Mouse (Mus musculus) stomach, adult 2 months (tissue): Measurements from ENCODE around the gene Ska2. TPM values are rescaled to one million over a fixed set of nuclear protein-coding genes. Genes with fewer than 3 reads are reported as not detected.

Experiments
- polyA plus RNA-seq: library from polyadenylated mRNA; depleted of rRNA; stranded (reverse); fragments of >200 nt; gene quantifications from 2 replicates; pipeline ENCODE4 v1.2.3, GENCODE M21; 2012; rRNA removed

The Ska2 gene
- 0.70 and 0.73 TPM in 2 replicates for polyA plus RNA-seq

DNA sequence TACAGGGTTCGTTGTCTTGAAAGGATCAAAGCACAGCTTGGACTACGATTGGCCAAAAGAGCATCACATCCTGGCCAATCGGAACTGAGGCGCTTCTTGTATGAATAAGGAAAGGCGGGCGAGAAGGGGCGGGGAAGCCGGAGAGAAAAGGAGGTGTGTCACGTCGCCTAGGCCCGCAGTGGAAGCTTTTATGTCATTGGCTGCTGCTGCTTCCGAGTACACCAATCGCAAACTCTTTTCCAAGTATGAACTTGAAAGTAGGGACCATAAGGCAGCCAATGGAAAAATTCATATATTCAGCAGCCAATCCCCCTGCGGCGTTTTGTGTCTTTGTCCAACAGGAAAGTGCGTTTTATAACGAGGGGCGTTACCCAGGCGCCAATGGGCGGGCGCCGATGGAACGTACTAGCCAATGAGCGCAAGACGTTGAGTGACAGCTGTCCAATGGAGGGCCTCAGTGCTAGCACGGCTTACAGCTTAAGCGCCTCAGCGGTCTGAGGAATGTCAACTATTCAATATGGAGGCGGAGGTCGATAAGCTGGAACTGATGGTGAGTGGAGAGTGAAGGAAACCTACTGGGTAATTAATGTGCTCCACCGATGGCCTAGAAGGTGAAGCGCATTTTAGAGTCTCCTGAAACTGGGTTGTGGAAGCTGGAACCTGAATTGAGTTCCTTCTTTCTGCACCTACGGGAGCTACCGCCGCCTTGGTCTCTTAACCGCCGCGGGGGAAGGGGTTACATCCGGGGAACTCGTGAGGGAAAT lies at the start of gene Ska2:
TSS of gene Ska2 (plus strand) at position 480 of the 764 bp plus-strand sequence.

DNA sequence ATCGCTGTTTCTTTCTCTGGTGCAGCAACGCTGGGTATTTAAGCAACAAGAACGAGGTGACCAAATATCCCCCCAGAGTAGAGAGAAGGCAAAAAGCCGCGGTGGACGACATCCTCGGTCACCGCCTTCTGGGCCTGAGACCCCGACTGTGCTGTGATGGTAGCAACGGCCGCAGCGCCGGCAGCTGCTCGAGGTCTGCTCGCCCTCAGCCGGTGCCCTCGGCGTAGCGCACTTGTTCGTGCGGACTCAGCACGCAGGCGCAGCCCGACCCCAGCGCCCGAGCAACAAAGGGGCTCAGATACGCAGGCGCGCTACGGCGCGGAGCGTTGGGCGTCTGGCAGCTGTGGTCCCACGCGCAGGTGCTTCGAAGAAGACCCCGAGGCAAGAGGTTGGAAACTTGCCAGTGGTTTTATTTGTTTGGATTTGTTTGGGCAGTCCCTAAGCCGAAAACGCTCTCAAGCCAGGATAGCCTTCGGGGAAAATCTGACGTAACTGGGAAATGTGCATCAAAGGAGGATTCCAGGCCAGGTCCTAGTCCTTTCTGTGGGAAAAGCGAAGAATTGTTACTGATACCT lies 35.1 kb upstream of the Ska2 start, which contains the start of gene Gdpd1:
TSS of gene Gdpd1 (minus strand) at position 197 of the 575 bp plus-strand sequence.

DNA sequence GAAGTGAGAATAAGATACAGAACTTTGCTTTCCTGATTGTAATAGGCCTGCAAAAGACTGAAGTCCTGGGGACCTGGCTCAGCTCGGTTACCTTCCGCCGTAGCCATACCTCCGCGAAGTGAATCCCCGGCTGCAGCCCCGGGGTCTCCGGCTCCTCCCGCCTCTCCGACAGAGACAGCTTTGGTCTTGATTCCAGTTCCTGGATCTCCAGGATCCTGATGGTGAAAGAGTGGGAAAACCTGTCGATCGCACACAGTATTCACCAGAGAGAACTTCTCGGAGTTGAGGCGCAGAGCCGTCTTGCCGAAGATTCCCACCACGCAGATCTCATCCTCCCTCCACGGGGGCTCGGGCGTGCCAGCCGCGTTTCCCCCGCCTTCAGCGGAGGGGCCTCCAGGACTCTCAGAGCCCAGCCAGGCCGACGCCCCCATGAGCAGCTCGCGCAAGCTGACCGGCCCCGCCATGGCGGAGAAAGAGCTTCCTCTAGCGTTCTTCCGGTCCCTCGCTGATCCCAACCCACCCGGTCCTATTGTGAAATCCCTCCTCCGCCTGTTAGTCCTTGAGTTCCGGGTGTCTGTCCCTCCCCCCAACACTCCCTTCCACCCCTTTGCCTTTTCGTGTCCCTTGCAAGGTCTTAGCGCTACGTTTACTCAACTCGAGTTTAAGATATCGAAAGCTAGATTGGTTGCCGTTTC lies 22.6 kb upstream of the Ska2 start, which contains the start of gene Smg8:
TSS of gene Smg8 (minus strand) at position 485 of the 695 bp plus-strand sequence.

DNA sequence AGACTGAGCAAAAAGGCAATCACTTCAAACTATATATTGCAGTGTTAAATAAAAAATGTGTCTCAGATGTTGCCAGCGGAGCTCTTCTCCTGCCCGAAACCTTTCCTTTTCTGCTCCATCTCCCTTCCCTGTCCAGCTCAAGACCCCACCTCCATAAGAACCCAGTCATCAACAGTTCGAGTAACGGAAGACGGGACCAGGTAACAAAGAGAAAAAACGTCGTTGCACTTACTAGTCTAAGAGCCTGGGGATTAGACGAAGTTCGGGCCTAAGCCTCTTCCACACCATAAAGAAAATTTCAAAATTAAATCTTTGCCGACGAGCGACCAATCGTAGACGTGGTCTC lies 652 bp upstream of the Ska2 start, which contains the start of gene Prr11:
TSS of gene Prr11 (minus strand) at position 300 of the 346 bp plus-strand sequence.

DNA sequence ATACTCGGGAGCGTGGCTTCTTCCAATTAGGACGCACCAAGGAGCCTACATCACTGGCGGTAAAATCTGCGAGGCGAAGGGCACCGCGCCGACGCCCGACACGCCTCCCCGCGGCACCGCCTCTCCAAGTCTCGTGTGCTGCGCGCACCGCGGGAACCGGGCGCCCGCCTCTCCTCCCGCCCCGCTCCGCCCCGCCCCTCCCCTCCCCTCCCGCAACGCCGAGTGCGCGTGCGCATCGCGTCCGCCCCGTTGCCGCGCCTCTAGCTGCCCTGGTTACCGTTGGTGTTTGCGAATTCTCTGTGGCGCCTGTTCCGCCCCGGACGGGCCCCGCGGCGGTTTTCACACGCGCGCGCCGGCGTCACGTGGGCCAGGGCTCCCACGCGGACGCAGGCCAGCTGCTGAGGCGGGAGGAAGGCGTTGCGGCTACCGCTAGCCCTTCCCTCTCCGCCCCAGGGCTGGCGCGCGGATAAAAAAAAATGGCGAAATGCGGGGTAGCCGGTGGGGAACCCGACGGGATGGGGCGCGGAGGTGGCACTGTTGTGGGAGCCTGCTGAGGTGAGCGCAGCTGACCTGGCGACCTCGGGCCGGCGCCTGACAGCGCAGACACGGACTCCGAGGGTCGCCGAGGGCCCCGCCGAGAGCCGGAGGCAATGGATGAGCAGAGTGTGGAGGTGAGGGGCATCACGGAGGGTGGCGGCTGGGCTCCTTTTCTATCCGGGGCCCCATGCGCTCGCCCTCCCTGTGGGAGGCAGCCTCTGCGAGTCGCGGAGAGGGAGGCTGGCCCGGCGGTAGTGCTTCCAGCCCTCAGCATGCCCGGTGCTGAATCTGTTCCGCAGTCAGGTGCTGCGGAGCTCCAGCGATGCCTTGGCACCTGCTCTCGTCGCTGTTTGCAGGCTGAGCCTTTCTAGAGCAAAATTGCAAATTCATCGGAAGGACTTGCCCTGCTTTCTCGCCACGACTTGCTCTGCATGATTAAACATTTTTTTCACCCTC lies 18.1 kb downstream of the Ska2 start, which contains the start of gene Trim37:
TSS of gene Trim37 (plus strand) at position 254 of the 993 bp plus-strand sequence.

Other genes starting within 250 kb of the Ska2 start
- 3.4 and 3.7 TPM in 2 replicates for gene Ypel2, start 115.5 kb upstream of the Ska2 start, polyA plus RNA-seq
- gene Gdpd1, start 35.2 kb upstream of the Ska2 start, polyA plus RNA-seq: 4.8 TPM in 2 replicates
- 1.3 and 1.7 TPM in 2 replicates for gene Smg8, start 22.5 kb upstream of the Ska2 start, polyA plus RNA-seq
- gene Prr11, start 526 bp upstream of the Ska2 start, polyA plus RNA-seq: 0.11 and 0.14 TPM in 2 replicates
- gene Trim37, start 17.8 kb downstream of the Ska2 start, polyA plus RNA-seq: 0.69 and 0.74 TPM in 2 replicates
- gene Ppm1e, start 249.8 kb downstream of the Ska2 start, polyA plus RNA-seq: 0.53 and 0.56 TPM in 2 replicates